Mouse (Mus musculus) heart, embryonic 14.5 days (tissue): Measurements from ENCODE around the gene Wdfy1. TPM values are rescaled to one million over a fixed set of nuclear protein-coding genes. Genes with fewer than 3 reads are reported as not detected.

ENCODE experiments used
- ATAC-seq: fragments of 200-750 bp; cut with Nextera tagmentation; 2 replicates; pipeline ENCODE4 v1.8.0; 2017; ENCODE audit warnings: low read depth, moderate TSS enrichment; ENCODE audit not compliant: insufficient number of reproducible peaks, insufficient read depth, low FRiP score
- H3K27ac ChIP-seq, 2 experiments: fragments of 200-500 bp in 1 of 2; fragments of 300-500 bp in 1 of 2; sonication (generic) in 1 of 2; replicated peaks in 1 of 2; 2 replicates each; pipeline ENCODE4 v1.5.1; 2012 to 2014; ENCODE audit warnings: low read depth in 2 of 2, low read length in 2 of 2, control low read depth in 1 of 2, mild to moderate bottlenecking in 1 of 2, mixed read lengths in 1 of 2; ENCODE audit not compliant: control insufficient read depth in 1 of 2, insufficient read depth in 1 of 2
- H3K27me3 ChIP-seq: fragments of 300-500 bp; sonication (generic); 2 replicates; pipeline ENCODE4 v1.6.1; 2014; ENCODE audit warnings: mild to moderate bottlenecking, low read length, control low read depth; ENCODE audit not compliant: control insufficient read depth, insufficient read depth
- H3K36me3 ChIP-seq: fragments of 300-500 bp; sonication (generic); 2 replicates; pipeline ENCODE4 v1.6.1; 2014; ENCODE audit warnings: mild to moderate bottlenecking, control low read depth, low read length, mixed read lengths; ENCODE audit not compliant: control insufficient read depth, insufficient read depth
- H3K4me1 ChIP-seq, 2 experiments: fragments of 200-500 bp in 1 of 2; fragments of 300-500 bp in 1 of 2; sonication (generic) in 1 of 2; 2 replicates each; pipeline ENCODE4 v1.6.1; 2012 to 2014; ENCODE audit warnings: low read length in 2 of 2, control low read depth in 1 of 2, mixed read lengths in 1 of 2; ENCODE audit not compliant: control insufficient read depth in 2 of 2, insufficient read depth in 2 of 2
- H3K4me2 ChIP-seq: fragments of 300-500 bp; sonication (generic); 2 replicates; pipeline ENCODE4 v1.6.1; 2014; ENCODE audit warnings: mild to moderate bottlenecking, low read length
- H3K4me3 ChIP-seq, 2 experiments: fragments of 200-500 bp in 1 of 2; fragments of 300-500 bp in 1 of 2; sonication (generic) in 1 of 2; 2 replicates each; pipeline ENCODE4 v1.5.1; 2012 to 2014; ENCODE audit warnings: low read length in 2 of 2, mild to moderate bottlenecking in 2 of 2, control low read depth in 1 of 2, low read depth in 1 of 2, moderate library complexity in 1 of 2; ENCODE audit not compliant: control insufficient read depth in 1 of 2, insufficient read depth in 1 of 2
- H3K9ac ChIP-seq: fragments of 300-500 bp; sonication (generic); 2 replicates; pipeline ENCODE4 v1.6.1; 2014; ENCODE audit warnings: mild to moderate bottlenecking, low read length
- H3K9me3 ChIP-seq: fragments of 300-500 bp; sonication (generic); 2 replicates; pipeline ENCODE4 v1.6.1; 2016; ENCODE audit warnings: low read length, control low read depth; ENCODE audit not compliant: control insufficient read depth
- WGBS: fragments of 180-500 bp; shearing (Covaris S2); extraction: QIAGEN DNeasy Blood & Tissue Kit; methylation state at CpG from one replicate; pipeline ENCODE4 v1.1.7; 2014; 5-methylcytosine and 5-hydroxymethylcytosine counted together
- polyA plus RNA-seq: library from polyadenylated mRNA; unstranded; fragments of >200 nt; fragmentation: Nextera tagmentation; extraction: Ambion mirVana; gene quantifications from 2 replicates; pipeline ENCODE4 v1.2.1, GENCODE M21; 2014

The Wdfy1 gene
- polyA plus RNA-seq, 1 experiment from 2014 or later: 28.5 TPM

DNA sequence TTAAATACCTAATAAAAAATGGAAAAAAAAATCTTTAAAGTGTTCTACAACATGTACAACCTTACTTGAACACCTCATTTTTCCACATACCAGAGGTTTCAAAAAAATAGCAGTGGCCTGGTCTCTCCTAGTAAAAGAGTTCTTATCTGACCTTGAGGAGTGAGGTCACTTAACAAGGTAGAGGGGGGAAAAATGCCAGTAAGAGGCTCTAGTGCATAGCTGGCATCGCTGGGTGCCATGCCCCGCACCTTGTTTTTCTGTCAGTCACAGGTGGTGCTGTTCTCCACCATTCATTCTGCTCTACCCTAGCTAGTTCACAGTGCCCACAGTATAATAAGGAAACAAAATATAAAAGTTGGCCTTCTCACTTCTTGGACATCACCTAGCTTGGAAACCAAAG is 121.0 kb downstream of the Wdfy1 start:
- Histone ChIP-seq H3K9ac (no peak overlapping the region), H3K4me2 (no peak overlapping the region), H3K4me3 (no peak overlapping the region), H3K9me3 (no peaks in the 10 kb centered on the region), H3K4me1 (no peaks in the 10 kb centered on the region; a peak in 1 of 4 replicates), H3K36me3 (no peaks in the 10 kb centered on the region), H3K27ac (no peak overlapping the region), H3K27me3 (no peaks in the 10 kb centered on the region)
- no peak for ATAC-seq
- 93% methylated on average over 2 of the region's 2 CpGs for WGBS

Other genes with a start within 250 kb of the Wdfy1 start
- gene Ap1s3, start 104.2 kb downstream of the Wdfy1 start, polyA plus RNA-seq: 0.70 and 0.74 TPM in 2 replicates
- 43.1 and 45.6 TPM in 2 replicates for gene Mrpl44, start 125 bp downstream of the Wdfy1 start, polyA plus RNA-seq
- 128 and 156 TPM in 2 replicates for gene Serpine2, start 85.0 kb upstream of the Wdfy1 start, polyA plus RNA-seq